Mouse (Mus musculus) erythroblast, embryonic 14.5 days (primary cell): ENCODE data around the gene Eaf1.

ENCODE experiments used
- GATA1 ChIP-seq: IDR thresholded peaks from 2 replicates; pipeline ENCODE4 v1.6.1; 2012; ENCODE audit warnings: low read length, inconsistent platforms, mixed read lengths
- TAL1 ChIP-seq: IDR thresholded peaks from 3 replicates; pipeline ENCODE4 v1.6.1; 2012; ENCODE audit warnings: low read length, inconsistent platforms, mixed read lengths

DNA sequence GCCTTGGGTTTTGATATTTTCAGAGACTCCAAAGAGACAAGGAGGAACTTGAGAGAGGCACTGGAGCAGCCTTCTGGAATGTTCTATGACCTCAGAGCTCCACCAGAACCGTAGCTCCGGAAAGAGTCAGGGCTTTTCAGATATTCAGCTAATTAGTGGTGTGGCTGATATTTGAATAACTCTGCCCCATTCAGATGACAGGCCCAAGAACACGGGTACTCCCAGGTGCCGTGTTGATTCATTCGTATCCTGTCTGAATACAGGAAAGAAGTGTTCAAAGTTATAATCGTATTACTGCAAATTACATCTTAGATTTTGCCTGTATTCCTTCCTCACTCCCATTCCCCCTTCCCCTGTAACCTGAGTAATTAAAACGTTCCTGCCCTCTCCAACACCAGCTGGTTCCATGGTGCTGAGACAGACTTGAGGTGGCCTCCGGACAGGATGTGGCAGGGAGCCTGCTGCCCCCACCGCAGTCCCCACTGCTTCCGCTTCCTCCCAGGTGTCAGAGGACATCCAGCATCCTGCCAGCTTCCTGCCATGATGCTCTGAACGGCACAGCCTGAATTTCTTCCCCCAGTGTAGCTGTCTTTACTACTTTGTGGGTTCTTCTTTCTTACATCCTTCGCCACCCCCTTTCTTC lies 37.4 kb downstream of the Eaf1 start:
- TF ChIP-seq GATA1 (no peak), TAL1 (no peak)
